Mouse (Mus musculus): ENCODE results near the gene Nthl1.
"Not testable (repeated sequence)": the region's sequence is repeated elsewhere in the genome, so short reads cannot be mapped to it uniquely, and the experiment has no call there.

Gene Nthl1

DNA sequence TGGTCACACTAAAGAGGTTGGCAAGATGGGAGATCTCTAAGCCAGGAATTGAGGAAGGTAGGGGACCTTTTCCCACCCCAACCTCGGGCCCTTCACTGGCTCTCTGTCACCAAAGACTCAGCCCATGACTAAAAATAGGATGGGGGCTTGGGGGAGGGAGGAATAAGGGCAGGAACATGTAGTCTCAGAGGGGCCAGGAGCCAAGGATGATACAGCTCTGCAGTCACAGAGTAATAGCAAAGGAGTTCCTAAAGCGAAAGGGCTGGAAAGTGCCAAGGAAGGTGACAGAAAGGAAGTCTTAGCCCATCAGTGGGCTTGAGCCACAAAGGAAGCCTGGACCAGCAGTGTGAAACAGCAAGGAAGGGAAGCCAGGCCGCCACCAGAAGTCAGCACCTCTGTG, 19.4 kb downstream of the Nthl1 start:
- no peak for DNase-seq

DNA sequence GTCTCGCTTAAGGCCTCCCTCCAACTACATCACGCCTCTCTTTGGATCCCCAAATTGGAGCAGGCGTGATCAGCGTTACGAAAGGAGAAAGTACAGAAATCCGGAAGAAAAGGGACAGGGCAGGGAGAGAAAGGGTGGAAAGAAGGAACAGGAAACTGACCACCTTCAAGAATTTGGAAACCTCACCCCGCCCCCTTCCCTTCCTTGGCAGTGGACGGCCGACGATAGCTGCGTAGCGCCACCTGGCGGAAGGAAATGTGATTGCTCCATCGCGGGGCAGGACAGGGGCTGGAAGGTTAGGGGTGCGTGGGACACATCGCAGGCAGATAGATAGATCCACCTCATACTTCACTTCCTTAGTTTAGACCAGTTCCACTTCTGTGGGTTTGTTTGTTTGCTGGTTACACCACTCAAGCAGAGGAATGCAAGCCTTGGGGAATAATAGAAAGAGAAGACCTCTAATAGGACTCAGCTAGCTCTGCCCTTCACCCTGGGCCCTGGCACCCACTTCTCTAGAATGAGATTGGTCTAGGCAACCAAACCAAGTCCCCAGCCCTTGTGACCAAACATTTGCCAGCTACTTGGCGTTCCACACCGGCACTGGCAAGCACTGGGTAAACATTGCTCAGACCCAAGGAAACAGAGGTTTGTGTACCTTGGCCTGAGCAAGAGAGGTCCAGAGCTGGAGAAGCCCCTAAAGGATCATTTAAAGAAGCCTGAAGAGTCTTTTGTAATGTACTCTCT, 21.7 kb downstream of the Nthl1 start:
- DNase-seq: peak; percentile 93

DNA sequence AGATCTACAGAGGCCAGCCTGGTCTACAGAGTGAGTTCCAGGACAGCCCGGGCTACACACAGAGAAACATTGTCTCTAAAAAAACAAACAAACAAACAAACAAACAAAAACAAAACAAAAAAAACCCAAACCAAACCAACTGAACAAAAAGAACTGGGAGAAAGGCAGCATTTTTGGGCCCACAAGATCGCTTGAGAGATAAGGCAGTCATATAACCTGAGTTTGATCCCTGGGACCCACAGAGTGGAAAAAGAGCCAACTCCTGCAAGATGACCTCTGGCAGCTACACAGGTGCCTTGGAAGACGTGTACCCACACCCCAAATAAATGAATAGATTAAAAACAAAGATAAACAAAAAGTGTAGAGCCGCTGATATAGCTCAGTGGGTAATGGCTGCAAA, 22.5 kb downstream of the Nthl1 start:
- DNase-seq: no peak

DNA sequence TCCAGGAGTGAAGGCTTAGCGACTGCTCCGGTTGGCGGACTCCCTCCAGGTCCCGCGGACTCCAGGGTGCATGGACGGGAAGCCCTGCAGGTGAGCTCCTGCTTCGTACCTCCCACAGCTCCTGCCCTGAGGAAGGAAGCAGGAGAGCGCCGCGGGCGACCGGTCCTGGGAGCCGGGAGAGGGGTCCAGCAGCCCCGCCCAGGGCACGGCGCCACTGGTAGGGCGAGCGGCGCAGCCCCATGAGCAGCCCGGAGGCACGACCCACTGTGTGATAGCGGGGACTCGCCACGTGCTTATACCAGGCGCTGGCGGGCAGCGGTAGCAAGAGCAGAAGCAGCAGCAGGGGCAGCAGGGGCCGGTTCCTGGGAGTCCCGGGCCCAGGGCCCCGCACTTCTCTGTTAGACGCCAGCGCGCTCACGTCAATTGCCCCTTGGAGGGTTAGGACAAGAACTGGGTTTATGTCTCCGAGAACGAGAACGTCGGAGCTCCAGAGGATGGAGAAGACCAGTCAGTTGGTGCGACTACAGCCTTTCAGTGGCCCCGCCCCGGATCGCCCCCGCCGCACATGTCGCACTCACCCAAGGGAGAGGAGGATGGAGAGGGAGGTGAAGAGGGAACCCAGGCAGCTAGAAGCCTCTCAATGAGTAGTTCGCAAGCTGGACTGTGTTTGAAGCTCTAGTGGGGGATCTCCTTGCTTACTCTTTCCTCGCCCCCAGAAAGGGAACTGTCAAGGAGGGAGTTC, 25.7 kb downstream of the Nthl1 start, which contains the start of gene Npw:
TSS of gene Npw (minus strand) at position 441 of the 742 bp plus-strand sequence.
- DNase-seq: peak; percentile 43

DNA sequence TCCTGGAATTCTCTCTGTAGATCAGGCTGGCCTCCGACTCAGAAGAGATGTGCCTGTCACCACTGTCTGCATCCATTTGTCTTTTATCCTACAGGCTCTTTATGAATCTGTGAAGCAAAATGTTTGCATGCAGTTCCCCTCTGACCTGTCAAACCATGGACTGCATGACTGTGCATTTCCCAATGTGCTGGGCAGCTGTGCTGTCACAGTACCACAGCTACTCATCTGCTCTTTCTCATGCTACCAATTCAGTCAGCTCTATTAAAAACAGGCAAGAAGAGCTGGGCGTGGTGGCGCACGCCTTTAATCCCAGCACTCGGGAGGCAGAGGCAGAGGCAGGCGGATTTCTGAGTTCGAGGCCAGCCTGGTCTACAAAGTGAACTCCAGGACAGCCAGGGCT, 34.5 kb downstream of the Nthl1 start:
- DNase-seq: not testable (repeated sequence)

DNA sequence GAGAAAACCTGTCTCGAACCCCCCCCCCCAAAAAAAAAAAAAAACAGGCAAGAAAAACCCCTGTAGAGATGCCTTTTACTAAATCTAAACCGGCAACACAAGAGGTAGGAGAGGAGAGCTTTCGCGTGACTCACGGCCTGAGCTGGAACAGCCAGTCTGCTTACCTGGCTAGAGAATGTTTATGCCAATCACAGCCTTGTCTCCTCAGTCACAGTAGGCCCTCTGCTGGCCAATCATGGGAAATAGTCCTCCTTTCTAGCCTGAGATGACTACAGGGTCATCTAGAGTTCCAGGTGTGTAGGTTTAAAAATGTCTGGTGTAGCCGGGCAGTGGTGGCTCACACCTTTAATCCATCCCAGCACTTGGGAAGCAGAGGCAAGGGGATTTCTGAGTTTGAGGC, 34.9 kb downstream of the Nthl1 start:
- DNase-seq: peak; percentile 80

DNA sequence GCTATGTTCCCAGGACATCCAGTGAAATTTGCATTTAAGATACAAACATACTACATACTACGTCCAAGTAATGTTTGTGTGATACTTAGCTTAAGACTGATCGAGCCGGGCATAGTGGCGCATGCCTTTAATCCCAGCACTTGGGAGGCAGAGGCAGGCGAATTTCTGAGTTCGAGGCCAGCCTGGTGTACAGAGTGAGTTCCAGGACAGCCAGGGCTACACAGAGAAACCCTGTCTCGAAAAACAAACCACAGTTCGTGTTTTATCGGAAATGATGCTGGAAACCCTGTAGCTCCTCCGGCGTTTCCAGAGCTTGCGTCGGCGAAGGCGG, 36.7 kb downstream of the Nthl1 start:
- DNase-seq: not testable (repeated sequence)

DNA sequence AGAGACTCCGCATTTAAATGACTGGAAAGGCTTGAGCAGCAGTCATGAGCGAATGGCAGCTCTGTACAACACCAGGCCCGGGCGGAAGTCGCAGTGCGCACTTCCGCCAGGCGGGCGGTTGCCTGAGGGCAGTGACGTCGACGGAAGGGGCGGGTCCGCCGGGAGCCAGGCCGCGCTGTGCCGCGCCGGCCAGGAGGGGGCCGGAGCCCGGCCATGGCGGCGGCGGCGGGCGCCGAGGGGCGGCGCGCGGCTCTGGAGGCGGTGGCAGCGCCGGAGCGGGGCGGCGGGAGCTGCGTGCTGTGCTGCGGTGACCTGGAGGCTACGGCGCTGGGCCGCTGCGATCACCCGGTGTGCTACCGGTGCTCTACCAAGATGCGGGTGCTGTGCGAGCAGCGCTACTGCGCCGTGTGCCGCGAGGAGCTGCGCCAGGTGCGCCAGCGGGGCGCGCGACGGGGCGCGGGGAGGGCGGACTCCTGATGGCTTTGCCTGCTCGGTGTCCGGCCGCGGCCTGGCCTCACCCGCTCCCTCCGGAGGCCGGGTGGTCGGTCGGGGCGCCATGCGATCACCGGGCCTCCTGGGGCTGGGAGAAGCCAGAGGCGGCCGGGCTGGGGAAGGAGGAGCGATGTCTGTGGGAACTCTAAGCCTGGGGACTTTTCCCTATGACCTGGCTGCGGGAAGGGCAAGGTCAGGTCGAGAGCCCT, 37.2 kb downstream of the Nthl1 start, which contains the start of gene Zfp598:
TSS of gene Zfp598 (plus strand) at position 143 of the 701 bp plus-strand sequence.
- DNase-seq: peak; percentile 97

DNA sequence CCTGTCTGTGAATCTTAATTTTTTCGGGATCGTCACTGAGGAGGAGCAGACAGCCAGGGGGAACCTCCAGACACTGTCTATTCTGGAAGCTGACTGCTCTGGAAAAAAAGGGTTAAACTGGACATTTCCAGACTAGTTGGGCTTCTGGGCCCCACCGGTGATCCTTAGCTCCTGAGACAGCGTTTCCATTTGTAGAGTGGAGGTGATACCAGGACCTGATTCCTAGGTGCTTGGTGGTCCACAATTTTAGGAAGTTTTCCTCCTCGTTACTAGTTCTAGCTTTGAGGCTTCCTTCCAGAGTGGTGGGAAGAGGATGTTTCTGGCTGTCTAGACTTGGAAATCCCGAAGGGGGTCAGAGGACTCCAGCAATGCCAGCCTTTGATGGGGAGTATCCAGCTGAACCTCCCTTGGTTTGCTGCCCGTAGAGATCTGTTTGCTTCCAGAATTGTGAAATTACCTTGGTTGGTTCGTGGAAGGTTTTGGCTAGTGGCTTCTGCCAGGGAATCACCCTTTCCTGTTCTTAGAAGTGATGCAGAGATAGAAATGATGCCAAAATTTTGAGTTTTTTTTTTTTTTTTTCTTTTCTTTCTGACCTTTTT, 37.9 kb downstream of the Nthl1 start:
- DNase-seq: no peak

DNA sequence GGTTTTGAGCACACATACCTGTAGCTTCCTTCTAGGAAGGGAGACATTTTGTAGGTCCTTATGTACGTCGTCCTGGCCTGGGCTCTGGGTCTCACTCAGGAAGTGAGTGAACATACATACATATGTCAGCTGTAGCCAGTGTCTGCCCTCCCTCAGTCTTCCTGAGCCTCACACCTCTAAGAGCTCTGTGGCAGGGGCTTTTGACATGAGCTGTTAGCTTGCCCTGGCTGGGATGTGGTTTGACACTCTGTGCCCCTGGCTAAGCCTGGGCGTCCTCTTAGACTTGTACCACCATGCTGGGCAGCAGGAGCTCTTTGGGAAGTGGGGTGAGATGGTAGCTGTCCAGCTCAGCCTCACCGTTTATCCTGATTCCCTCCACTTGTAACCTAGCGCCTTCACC, 38.9 kb downstream of the Nthl1 start:
- DNase-seq: no peak

DNA sequence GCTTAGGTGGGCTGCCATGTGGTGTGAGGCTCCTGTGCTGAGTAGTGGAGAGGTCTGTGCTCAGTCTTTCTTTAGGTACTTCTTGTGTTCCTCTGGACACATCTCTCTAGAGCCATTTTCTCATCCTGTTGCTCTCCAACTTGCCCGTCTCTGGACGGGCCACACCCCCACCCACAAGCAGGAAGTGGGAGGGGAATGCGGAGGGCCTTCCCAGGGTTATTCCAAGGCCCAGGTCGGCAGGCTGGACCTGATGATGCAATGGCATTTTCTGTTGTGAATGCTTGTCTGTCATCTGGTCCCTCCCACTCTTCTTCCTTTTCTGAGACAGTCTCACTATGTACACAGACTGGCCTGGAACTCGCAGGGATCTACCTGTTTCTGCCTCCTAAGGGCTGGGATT, 39.7 kb downstream of the Nthl1 start:
- DNase-seq: peak; percentile 87

DNA sequence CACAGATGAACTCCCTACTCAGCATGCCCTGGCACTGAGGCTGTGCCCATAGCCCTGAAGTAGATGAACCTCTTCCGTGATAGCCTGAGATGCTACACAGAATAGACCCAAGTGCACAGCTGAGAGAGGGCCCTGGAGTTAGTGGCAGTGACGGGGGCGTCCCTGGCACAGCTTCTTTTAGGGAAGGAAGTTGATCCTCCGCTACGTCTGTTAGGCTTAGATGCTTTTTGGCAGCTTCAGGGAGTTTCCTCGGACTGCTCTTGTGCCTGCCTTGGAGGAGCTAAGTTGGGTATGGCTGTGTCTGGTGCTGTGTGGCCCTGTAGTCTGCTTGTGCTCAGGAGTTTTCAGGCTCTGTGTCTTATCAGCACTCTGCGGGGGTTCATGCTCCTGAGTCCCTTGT, 41.8 kb downstream of the Nthl1 start:
- DNase-seq: no peak

DNA sequence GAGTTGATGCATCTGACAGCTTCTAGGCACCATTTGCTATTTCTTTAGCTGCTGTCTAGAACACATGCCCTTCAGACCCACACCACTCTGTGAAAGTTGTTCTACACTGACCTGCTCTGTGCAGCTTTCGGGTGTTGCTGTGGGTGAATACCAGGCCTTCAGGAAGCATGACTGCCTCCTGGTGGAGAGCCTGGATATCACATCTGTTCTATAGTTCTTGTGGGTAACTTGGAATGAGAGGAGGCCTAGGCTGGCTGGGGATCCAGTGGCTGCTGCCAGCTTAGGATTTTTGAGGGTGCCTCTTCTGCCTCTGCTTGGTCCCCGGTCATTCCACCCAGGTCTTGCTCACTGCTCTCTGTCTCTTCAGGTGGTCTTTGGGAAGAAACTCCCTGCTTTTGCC, 43.7 kb downstream of the Nthl1 start:
- DNase-seq: peak; percentile 91

DNA sequence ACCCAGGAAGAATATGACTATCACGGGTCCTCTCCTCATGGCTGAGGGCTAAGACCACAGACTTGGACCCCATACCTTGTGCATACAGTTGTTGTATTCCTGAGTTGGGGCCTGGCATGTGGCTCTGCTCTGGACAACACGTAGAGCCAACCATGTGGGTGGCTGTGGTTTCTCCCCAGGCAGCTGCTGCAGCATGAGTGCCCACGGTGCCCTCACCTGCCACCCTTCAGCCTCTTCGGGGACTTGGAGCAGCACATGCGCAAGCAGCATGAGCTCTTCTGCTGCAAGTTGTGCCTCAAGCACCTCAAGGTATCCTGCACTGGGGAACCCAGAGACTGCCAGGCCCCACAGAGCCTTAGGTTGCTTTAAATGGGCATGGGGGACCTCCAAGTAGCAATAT, 44.4 kb downstream of the Nthl1 start:
- DNase-seq: no peak

DNA sequence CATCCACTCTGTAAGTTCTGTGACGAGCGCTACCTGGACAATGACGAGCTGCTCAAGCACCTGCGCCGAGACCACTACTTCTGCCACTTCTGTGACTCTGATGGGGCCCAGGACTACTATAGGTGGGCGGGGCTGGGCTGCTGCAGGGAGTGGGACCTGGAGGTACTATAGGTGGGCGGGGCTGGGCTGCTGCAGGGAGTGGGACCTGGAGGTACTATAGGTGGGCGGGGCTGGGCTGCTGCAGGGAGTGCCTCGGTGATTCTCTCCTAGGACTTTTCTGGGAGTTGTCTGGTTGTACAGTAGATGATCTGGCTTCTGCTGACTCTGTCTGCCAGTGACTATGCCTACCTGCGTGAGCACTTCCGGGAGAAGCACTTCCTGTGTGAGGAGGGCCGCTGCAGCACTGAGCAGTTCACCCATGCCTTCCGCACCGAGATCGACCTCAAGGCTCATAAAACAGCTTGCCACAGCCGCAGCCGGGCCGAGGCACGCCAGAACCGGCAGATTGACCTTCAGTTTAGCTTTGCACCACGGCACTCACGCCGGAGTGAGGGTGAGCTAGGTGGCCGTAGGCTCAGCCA, 45.1 kb downstream of the Nthl1 start:
- DNase-seq: no peak

DNA sequence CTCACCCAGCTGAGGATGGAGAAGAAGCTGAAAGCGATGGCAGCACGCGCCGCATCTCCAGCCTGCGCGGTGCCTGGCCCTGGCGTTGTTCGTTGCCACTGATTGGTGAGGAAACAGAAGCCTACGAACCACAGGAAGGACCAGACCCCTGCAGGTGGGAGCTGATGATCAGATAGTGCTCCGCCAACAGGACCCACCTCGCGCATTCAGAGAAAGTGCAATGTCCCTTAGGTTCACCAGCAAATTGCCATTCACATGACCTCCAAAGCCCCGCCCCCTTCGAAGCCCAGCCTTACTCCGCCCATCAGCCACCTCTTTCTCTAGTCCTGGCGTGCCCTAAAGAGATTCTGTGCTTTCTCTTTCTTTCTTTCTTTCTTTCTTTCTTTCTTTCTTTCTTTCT, 54.0 kb downstream of the Nthl1 start:
- DNase-seq: peak; percentile 72

DNA sequence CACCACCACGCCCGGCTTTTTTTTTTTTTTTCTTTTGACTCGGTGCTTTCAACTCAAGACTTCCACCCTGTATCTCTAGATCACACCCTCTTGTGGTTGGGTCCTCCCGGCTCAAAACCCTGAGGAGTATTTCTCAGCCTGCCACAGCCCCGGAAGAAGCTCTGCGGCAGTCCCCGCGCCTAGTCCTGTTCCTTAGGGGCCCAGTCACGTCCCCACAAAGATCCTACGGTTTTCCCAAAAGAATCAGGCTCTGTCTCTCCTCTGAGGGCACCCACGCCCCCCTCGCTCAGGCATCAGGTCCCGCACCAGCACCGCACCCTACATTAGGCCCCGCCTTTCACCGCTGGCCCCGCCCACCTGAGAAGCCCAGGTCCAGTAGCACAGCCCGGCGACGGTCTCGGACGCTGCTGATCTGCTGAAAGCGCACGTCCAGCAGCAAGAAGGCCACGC, 54.7 kb downstream of the Nthl1 start:
- DNase-seq: peak; percentile 74

DNA sequence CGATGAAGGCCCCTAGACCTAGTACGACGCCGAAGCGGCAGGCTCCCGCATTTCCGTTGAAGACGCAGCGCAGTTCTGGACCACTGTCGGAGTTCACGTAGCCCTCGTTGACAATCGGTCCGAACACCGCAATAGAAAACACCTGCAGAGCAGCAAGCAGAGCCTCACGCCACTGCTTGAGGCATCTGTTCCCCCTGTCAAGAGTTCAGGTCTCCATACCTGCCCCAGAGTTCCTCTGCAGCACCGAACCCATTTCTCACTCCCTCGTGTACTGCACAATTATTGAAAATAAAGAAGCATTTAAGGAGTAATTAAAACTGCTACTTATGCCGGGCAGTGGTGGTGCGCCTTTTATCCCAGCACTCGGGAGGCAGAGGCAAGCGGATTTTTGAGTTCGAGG, 55.1 kb downstream of the Nthl1 start:
- DNase-seq: no peak

All from lung, postnatal 10 days (tissue).